Mouse (Mus musculus) heart, embryonic 12.5 days (tissue): ENCODE data around the gene Prox2. TPM values are rescaled to one million over a fixed set of nuclear protein-coding genes. Genes with fewer than 3 reads are reported as not detected.

Source experiments
- ATAC-seq: fragments of 200-750 bp; cut with Nextera tagmentation; 2 replicates; pipeline ENCODE4 v1.8.0; 2017; ENCODE audit warnings: moderate TSS enrichment, moderate library complexity; ENCODE audit not compliant: insufficient number of reproducible peaks, low FRiP score
- H3K27ac ChIP-seq: fragments of 300-500 bp; sonication (generic); 2 replicates; pipeline ENCODE4 v1.5.1; 2016; ENCODE audit warnings: mild to moderate bottlenecking, moderate library complexity; ENCODE audit not compliant: poor library complexity, severe bottlenecking
- H3K27me3 ChIP-seq: fragments of 300-500 bp; sonication (generic); replicated peaks from 2 replicates; pipeline ENCODE4 v1.6.1; 2016; ENCODE audit warnings: mild to moderate bottlenecking, moderate library complexity
- H3K36me3 ChIP-seq: fragments of 300-500 bp; sonication (generic); 2 replicates; pipeline ENCODE4 v1.6.1; 2016; ENCODE audit warnings: mild to moderate bottlenecking, moderate library complexity
- H3K4me1 ChIP-seq: fragments of 300-500 bp; sonication (generic); replicated peaks from 2 replicates; pipeline ENCODE4 v1.6.1; 2016; ENCODE audit warnings: mild to moderate bottlenecking
- H3K4me2 ChIP-seq: fragments of 300-500 bp; sonication (generic); 2 replicates; pipeline ENCODE4 v1.6.1; 2016; ENCODE audit warnings: mild to moderate bottlenecking, moderate library complexity
- H3K4me3 ChIP-seq: fragments of 300-500 bp; sonication (generic); 2 replicates; pipeline ENCODE4 v1.5.1; 2016; ENCODE audit warnings: mild to moderate bottlenecking
- H3K9ac ChIP-seq: fragments of 300-500 bp; sonication (generic); 2 replicates; pipeline ENCODE4 v1.6.1; 2016; ENCODE audit warnings: mild to moderate bottlenecking, moderate library complexity
- H3K9me3 ChIP-seq: fragments of 300-500 bp; sonication (generic); replicated peaks from 2 replicates; pipeline ENCODE4 v1.6.1; 2016; ENCODE audit warnings: mild to moderate bottlenecking, moderate library complexity
- WGBS: fragments of 180-500 bp; shearing (Covaris S2); methylation state at CpG from one replicate; pipeline ENCODE4 v1.1.7; 2016; 5-methylcytosine and 5-hydroxymethylcytosine counted together
- polyA plus RNA-seq: library from polyadenylated mRNA; unstranded; fragments of >200 nt; fragmentation: Nextera tagmentation; extraction: Ambion mirVana; gene quantifications from 2 replicates; pipeline ENCODE4 v1.2.1, GENCODE M21; 2016

Gene Prox2
- polyA plus RNA-seq, 1 experiment from 2014 or later, result 2.8 TPM

DNA sequence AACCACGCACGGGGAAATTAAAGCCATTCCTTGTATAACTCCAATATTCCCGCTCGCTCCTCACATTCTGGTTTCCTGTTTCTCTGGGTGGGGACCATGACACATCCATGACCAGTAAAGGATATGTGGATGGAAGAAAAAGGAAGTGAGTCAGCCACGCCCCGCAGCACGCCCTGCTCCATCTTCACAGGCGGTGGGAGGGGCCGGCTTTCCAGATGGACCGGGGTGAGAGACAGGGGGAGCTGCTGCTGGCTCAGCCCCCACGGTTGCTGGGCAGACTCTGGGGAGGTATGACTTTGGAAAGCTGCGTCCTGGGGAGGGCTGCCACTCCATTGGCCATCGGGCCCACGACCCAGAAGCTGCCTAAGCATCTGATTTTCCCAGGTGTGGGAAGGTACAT lies 16.5 kb downstream of the Prox2 start:
- peak; percentile 71; the same call in 1 of the 2 replicates for ATAC-seq
- Histone ChIP-seq H3K27me3 (no peaks in the 10 kb centered on the region), H3K4me1 (peaks cover 8% of the 10 kb centered on the region), H3K36me3 (peaks cover 8% of the 10 kb centered on the region), H3K4me3 (no peak overlapping the region), H3K27ac (no peak overlapping the region), H3K4me2 (no peak overlapping the region), H3K9ac (no peak overlapping the region), H3K9me3 (0 out of 2 replicates have a peak, but pooled peaks cover 1% of the 10 kb centered on the region)
- WGBS, result 27% methylated on average over 14 of the region's 14 CpGs

DNA sequence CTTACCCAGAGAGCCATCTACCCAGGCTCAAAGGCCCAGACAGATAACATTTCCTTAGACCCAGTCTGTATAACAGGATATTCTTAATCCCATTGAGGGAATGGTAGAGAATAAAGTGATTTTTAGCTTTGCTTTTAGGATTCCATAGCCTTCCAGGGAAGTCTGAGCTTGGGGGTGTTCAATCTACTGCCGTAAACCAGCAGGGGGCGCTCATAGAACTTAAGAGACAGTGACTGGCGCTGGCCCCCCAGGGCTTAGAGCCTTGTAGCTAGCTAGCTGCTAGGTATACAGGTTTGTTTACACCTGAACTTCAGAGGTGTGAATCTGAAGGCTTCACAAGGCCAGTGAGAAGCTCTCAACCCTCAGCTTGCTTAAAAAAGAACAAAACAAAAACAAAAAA lies 18.3 kb downstream of the Prox2 start:
- no peak for ATAC-seq
- 6% methylated on average over 3 of the region's 3 CpGs for WGBS
- Histone ChIP-seq H3K27ac (no peak overlapping the region), H3K4me2 (no peak overlapping the region), H3K4me3 (no peak overlapping the region), H3K9ac (no peak overlapping the region), H3K36me3 (peaks cover 26% of the 10 kb centered on the region), H3K27me3 (no peaks in the 10 kb centered on the region), H3K4me1 (peaks cover 8% of the 10 kb centered on the region), H3K9me3 (0 out of 2 replicates have a peak, but pooled peaks cover 2% of the 10 kb centered on the region)

DNA sequence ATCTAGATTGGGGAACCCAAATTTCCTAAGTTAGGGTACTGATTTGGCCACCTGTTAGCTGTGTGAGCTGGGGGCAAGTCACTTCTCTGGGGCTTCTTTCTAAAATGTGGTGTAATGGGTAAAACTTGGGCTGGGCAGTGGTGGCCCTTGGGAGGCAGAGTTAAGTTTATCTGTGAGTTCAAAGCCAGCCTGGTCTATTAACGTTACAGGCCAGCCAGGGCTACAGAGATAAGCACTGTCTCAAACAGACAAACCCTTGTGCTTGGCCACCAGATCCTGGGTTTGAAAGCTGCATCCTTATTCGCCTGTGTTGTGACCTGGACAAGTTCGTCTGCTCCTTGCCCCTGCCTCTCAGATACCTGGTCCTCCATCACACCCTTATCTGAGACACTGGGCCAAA lies 19.4 kb downstream of the Prox2 start:
- Histone ChIP-seq H3K4me2 (no peak overlapping the region), H3K4me3 (no peak overlapping the region), H3K4me1 (peaks cover 8% of the 10 kb centered on the region), H3K36me3 (peaks cover 35% of the 10 kb centered on the region), H3K27me3 (no peaks in the 10 kb centered on the region), H3K27ac (no peak overlapping the region), H3K9ac (no peak overlapping the region), H3K9me3 (0 out of 2 replicates have a peak, but pooled peaks cover 2% of the 10 kb centered on the region)
- WGBS, result 56% methylated on average over 3 of the region's 3 CpGs
- no peak for ATAC-seq

DNA sequence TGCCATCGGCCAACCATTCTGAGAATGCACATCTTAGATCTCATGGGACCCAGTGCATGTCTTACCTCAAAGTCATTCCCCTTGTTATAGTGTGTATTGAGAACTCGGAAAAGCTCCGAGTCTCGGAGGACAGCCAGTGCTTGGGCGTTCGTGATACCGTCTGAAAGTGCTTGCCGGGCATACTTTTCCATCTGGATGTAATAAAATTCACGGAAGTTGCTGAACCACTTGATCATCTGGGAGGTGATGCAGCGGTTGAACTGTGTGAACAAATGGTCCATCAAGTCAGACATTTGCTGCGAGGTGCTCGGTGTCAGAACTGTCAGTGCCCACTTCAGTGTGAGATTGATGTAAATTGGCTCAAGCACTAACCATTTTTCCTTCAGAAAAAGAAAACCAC lies 22.7 kb downstream of the Prox2 start:
- no peaks in the 10 kb centered on the region for H3K4me1 ChIP-seq
- no peak overlapping the region for H3K27ac ChIP-seq
- H3K9ac ChIP-seq, result no peak overlapping the region
- H3K9me3 ChIP-seq, result 0 out of 2 replicates have a peak, but pooled peaks cover 2% of the 10 kb centered on the region
- peaks cover 35% of the 10 kb centered on the region for H3K36me3 ChIP-seq
- no peaks in the 10 kb centered on the region for H3K27me3 ChIP-seq
- WGBS, result 89% methylated on average over 12 of the region's 12 CpGs
- ATAC-seq, result no peak
- H3K4me3 ChIP-seq, result no peak overlapping the region
- H3K4me2 ChIP-seq, result no peak overlapping the region

DNA sequence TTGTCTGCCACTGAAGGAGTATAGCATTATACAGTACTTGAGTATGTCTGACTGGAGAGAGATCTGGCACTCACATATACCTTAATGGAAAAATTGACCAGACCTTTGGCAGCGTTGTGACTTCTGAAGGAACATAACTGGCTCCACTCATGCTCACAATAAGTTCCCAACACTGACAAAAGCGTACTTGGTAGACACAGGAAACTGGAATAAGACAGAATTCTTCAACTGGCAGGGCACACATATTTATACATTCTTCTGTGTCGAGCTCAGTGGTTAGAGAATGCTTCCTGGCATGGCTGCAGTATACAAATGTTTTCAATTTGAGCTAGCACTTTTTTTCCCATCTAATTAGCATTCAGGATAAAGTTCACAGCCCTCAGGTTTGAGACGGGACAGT lies 25.6 kb downstream of the Prox2 start:
- H3K27ac ChIP-seq, result no peak overlapping the region
- WGBS, result 73% methylated on average over 4 of the region's 4 CpGs
- H3K4me2 ChIP-seq, result no peak overlapping the region
- H3K4me3 ChIP-seq, result no peak overlapping the region
- 0 out of 2 replicates have a peak, but pooled peaks cover 2% of the 10 kb centered on the region for H3K9me3 ChIP-seq
- no peaks in the 10 kb centered on the region for H3K4me1 ChIP-seq
- H3K27me3 ChIP-seq, result no peaks in the 10 kb centered on the region
- H3K9ac ChIP-seq, result no peak overlapping the region
- no peak for ATAC-seq
- peaks cover 35% of the 10 kb centered on the region for H3K36me3 ChIP-seq

DNA sequence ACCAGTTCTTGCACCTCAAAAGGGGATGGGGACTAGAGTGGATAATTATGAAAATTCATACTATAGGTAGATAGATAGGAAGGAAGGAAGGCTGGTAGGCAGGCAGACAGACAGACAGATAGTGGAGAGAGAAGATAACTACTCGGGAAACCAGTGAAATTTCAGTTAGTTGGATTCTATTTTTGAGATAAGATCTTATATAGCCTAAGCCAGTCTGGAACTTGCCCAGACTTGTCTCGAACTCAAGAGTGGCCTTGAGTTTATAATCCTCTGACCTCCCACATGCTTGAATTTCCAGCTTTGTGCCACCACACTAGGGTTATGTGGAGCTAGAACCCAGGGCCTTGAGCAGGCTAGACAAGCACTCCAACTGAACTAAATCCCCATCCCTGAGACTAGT lies 26.3 kb downstream of the Prox2 start:
- no peaks in the 10 kb centered on the region for H3K27me3 ChIP-seq
- H3K27ac ChIP-seq, result no peak overlapping the region
- no peak for ATAC-seq
- H3K4me3 ChIP-seq, result no peak overlapping the region
- WGBS, result 70% methylated on average over 2 of the region's 2 CpGs
- H3K36me3 ChIP-seq, result peaks cover 30% of the 10 kb centered on the region
- no peak overlapping the region for H3K4me2 ChIP-seq
- 0 out of 2 replicates have a peak, but pooled peaks cover 2% of the 10 kb centered on the region for H3K9me3 ChIP-seq
- H3K4me1 ChIP-seq, result no peaks in the 10 kb centered on the region
- H3K9ac ChIP-seq, result no peak overlapping the region

DNA sequence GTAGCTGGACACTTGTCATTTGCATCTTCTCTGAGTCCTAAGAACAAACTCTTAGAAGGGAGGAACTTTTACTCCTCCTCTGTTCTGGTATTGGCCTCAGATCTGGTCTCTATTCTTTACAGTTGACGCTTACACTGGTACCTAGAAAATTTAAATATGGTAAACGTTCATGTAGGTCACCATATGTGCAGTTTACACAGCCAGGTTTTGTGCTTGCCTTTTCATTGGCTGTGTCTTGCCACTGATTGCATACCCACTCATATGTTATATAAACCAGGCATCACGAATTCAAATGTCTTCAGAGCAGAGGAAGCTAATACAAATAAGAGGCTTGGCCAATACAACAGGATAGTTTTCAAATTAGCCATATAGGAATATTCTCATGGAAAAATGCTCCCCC lies 33.5 kb downstream of the Prox2 start:
- ATAC-seq, result no peak

DNA sequence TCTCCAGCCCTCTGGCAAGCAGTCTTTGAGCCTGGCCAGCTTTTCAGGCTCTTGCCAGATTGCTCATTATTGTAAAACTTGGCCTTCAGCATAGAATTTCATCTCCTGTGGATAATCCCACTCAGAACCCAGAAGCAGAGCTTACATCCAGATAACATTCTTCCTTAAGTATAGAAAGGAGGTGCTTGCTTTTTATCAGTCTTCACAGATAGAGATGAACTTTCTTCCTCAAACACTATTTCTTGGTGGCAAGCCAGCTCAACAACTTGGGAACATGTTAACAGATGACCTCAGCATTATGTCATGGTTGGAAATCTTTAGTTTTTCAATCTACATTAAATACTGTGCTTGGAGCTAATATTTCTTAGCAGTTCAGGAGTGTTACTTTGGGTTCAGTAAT lies 39.5 kb downstream of the Prox2 start:
- Histone ChIP-seq H3K9me3 (no peaks in the 10 kb centered on the region), H3K27me3 (no peaks in the 10 kb centered on the region), H3K4me1 (no peaks in the 10 kb centered on the region), H3K36me3 (peaks cover 50% of the 10 kb centered on the region), H3K4me2 (no peak overlapping the region), H3K9ac (no peak overlapping the region), H3K27ac (no peak overlapping the region), H3K4me3 (no peak overlapping the region)
- no peak for ATAC-seq

More for the DNA sequence above, 33.5 kb downstream of the Prox2 start:
- peaks cover 21% of the 10 kb centered on the region for H3K36me3 ChIP-seq
- H3K4me1 ChIP-seq, result no peaks in the 10 kb centered on the region
- 89% methylated on average over 3 of the region's 3 CpGs for WGBS
- no peak overlapping the region for H3K9ac ChIP-seq
- no peak overlapping the region for H3K4me3 ChIP-seq
- no peak overlapping the region for H3K27ac ChIP-seq
- no peak overlapping the region for H3K4me2 ChIP-seq
- H3K9me3 ChIP-seq, result no peaks in the 10 kb centered on the region
- no peaks in the 10 kb centered on the region for H3K27me3 ChIP-seq

DNA sequence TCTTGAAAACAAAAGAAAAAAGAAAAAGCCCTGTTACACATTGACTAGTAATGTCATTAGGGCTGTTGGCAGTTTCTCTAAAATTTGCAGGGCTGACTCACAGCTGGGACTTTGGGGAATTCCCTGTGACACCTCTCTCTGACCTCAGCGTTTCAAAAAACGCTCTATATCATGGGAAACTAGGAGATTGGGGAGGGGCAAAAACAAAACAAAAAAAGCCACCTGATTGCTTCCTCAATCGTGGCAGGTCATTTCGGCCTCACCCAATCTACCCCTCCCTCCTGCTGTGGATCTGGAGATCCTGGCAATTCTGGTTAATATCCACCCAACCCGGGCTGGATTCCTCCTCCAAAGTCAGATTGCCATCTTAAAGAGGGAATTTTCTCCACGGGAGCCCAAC lies 59.3 kb downstream of the Prox2 start:
- Histone ChIP-seq H3K4me3 (no peak overlapping the region), H3K27me3 (no peaks in the 10 kb centered on the region), H3K9me3 (no peaks in the 10 kb centered on the region), H3K4me1 (peaks cover 15% of the 10 kb centered on the region; the same call in 1 of the 2 replicates), H3K9ac (no peak overlapping the region), H3K4me2 (no peak overlapping the region), H3K27ac (no peak overlapping the region), H3K36me3 (peaks cover 48% of the 10 kb centered on the region)
- 78% methylated on average over 6 of the region's 6 CpGs for WGBS
- no peak for ATAC-seq

Other genes starting within 250 kb of the Prox2 start
- gene Ltbp2, start 234.2 kb downstream of the Prox2 start, polyA plus RNA-seq, result 0.50 and 0.68 TPM in 2 replicates
- 79.4 and 80.3 TPM in 2 replicates for gene Fcf1, start 139.9 kb downstream of the Prox2 start, polyA plus RNA-seq
- gene Arel1, start 139.9 kb downstream of the Prox2 start, polyA plus RNA-seq, result 14.4 and 15.4 TPM in 2 replicates
- 21.1 and 24.3 TPM in 2 replicates for gene Ylpm1, start 114.4 kb downstream of the Prox2 start, polyA plus RNA-seq
- gene Dlst, start 74 bp upstream of the Prox2 start, polyA plus RNA-seq, result 197 and 203 TPM in 2 replicates
- gene Rps6kl1, start 40.5 kb upstream of the Prox2 start, polyA plus RNA-seq, result 1.2 and 1.6 TPM in 2 replicates
- 8.3 TPM in 2 replicates for gene Pgf, start 67.0 kb upstream of the Prox2 start, polyA plus RNA-seq
- gene Eif2b2, start 108.7 kb upstream of the Prox2 start, polyA plus RNA-seq, result 49.0 and 51.3 TPM in 2 replicates
- 7.3 and 7.9 TPM in 2 replicates for gene Mlh3, start 159.8 kb upstream of the Prox2 start, polyA plus RNA-seq
- 70.0 and 75.1 TPM in 2 replicates for gene Acyp1, start 177.7 kb upstream of the Prox2 start, polyA plus RNA-seq
- 0.81 and 0.96 TPM in 2 replicates for gene Zc2hc1c, start 177.8 kb upstream of the Prox2 start, polyA plus RNA-seq
- gene Nek9, start 228.6 kb upstream of the Prox2 start, polyA plus RNA-seq, result 33.8 and 33.9 TPM in 2 replicates